Mouse (Mus musculus) lung, postnatal 10 days (tissue): ENCODE results near the gene Sgcb.
"Not testable (repeated sequence)": the region's sequence is repeated elsewhere in the genome, so short reads cannot be mapped to it uniquely, and the experiment has no call there.

Source experiments
- DNase-seq: peaks from one replicate; pipeline ENCODE4 v3.0.0; 2021

Gene Sgcb

GRCm38 (mm10) chr5:73632291-73632690 is 15.3 kb downstream of the Sgcb start, which contains the start of gene Lrrc66:
TSS of gene Lrrc66 (minus strand) at chr5:73632526.
- peak; percentile 16 for DNase-seq

GRCm38 (mm10) chr5:73631001-73631558 is 16.5 kb downstream of the Sgcb start:
- no peak for DNase-seq

GRCm38 (mm10) chr5:73630141-73630540 is 17.4 kb downstream of the Sgcb start:
- no peak for DNase-seq

GRCm38 (mm10) chr5:73627991-73628390 is 19.6 kb downstream of the Sgcb start:
- DNase-seq = no peak

GRCm38 (mm10) chr5:73627559-73627958 is 20.0 kb downstream of the Sgcb start:
- DNase-seq = no peak

GRCm38 (mm10) chr5:73626842-73627241 is 20.7 kb downstream of the Sgcb start:
- DNase-seq = no peak

GRCm38 (mm10) chr5:73625505-73625904 is 22.1 kb downstream of the Sgcb start:
- DNase-seq = no peak

- no peak for DNase-seq
These were observed 28.6 kb downstream of the Sgcb start for GRCm38 (mm10) chr5:73618969-73619368.

GRCm38 (mm10) chr5:73615211-73615610 is 32.4 kb downstream of the Sgcb start:
- no peak for DNase-seq

GRCm38 (mm10) chr5:73613296-73613695 is 34.3 kb downstream of the Sgcb start:
- DNase-seq = no peak

- no peak for DNase-seq
These were observed 36.5 kb downstream of the Sgcb start for GRCm38 (mm10) chr5:73611071-73611470.

- no peak for DNase-seq
These were observed 42.6 kb downstream of the Sgcb start for GRCm38 (mm10) chr5:73604964-73605363.

- DNase-seq = no peak
These were observed 43.0 kb downstream of the Sgcb start for GRCm38 (mm10) chr5:73604542-73604941.

GRCm38 (mm10) chr5:73602865-73603264 is 44.7 kb downstream of the Sgcb start:
- DNase-seq = no peak

- DNase-seq = no peak
These were observed 46.2 kb downstream of the Sgcb start for GRCm38 (mm10) chr5:73601361-73601763.

GRCm38 (mm10) chr5:73599991-73600390 is 47.6 kb downstream of the Sgcb start:
- peak; percentile 8 for DNase-seq

- DNase-seq = no peak
These were observed 48.5 kb downstream of the Sgcb start for GRCm38 (mm10) chr5:73598943-73599695.

GRCm38 (mm10) chr5:73587119-73587518 is 60.5 kb downstream of the Sgcb start:
- no peak for DNase-seq

- no peak for DNase-seq
These were observed 61.0 kb downstream of the Sgcb start for GRCm38 (mm10) chr5:73586597-73586996.

- DNase-seq = no peak
These were observed 62.1 kb downstream of the Sgcb start for GRCm38 (mm10) chr5:73585212-73586115.

- DNase-seq = not testable (repeated sequence)
These were observed 63.6 kb downstream of the Sgcb start for GRCm38 (mm10) chr5:73584011-73584410.
